Mouse (Mus musculus) olfactory bulb, adult 2 months (tissue): ENCODE results near the gene Evi2.

Source experiments
- CTCF ChIP-seq: fragments of 200-500 bp; IDR thresholded peaks from 2 replicates; pipeline ENCODE4 v1.5.1; 2012; ENCODE audit warnings: low read depth, mild to moderate bottlenecking, low read length, moderate library complexity; ENCODE audit not compliant: insufficient read depth
- POLR2A ChIP-seq: fragments of 200-500 bp; IDR thresholded peaks from 2 replicates; pipeline ENCODE4 v1.6.1; 2012; ENCODE audit warnings: mild to moderate bottlenecking, low read depth, low read length, moderate library complexity; ENCODE audit not compliant: insufficient read depth

GRCm38 (mm10) chr11:79535554-79535953 is 5.2 kb upstream of the Evi2 start:
- TF ChIP-seq CTCF = no peak
- no peak for TF ChIP-seq POLR2A
